Mouse (Mus musculus): ENCODE measurements around the gene Hint1.
"Not testable (repeated sequence)": the region's sequence is repeated elsewhere in the genome, so short reads cannot be mapped to it uniquely, and the experiment has no call there.

Gene Hint1

GRCm38 (mm10) chr11:54894589-54894988 lies 28.4 kb downstream of the Hint1 start:
- DNase-seq (ENCODE audit: low spot score in 2 of 2): no peak

GRCm38 (mm10) chr11:54896646-54897045 lies 30.5 kb downstream of the Hint1 start:
- not testable (repeated sequence) for DNase-seq (ENCODE audit: low spot score in 2 of 2)

- no peak for DNase-seq (ENCODE audit: low spot score in 2 of 2)
Observed at GRCm38 (mm10) chr11:54897470-54897869, 31.3 kb downstream of the Hint1 start.

GRCm38 (mm10) chr11:54899657-54900056 lies 33.5 kb downstream of the Hint1 start:
- no peak for DNase-seq (ENCODE audit: low spot score in 2 of 2)

- no peak for DNase-seq (ENCODE audit: low spot score in 2 of 2)
Observed at GRCm38 (mm10) chr11:54902333-54903323, 36.4 kb downstream of the Hint1 start, which contains the start of gene Gpx3. TSS of gene Gpx3 (plus strand) at chr11:54902453.

GRCm38 (mm10) chr11:54903339-54903738 lies 37.2 kb downstream of the Hint1 start:
- DNase-seq (ENCODE audit: low spot score in 2 of 2): no peak

- no peak for DNase-seq (ENCODE audit: low spot score in 2 of 2)
Observed at GRCm38 (mm10) chr11:54903940-54904706, 37.9 kb downstream of the Hint1 start.

- no peak for DNase-seq (ENCODE audit: low spot score in 2 of 2)
Observed at GRCm38 (mm10) chr11:54905086-54905485, 38.9 kb downstream of the Hint1 start.

- no peak for DNase-seq (ENCODE audit: low spot score in 2 of 2)
Observed at GRCm38 (mm10) chr11:54905931-54906330, 39.7 kb downstream of the Hint1 start.

GRCm38 (mm10) chr11:54906466-54906865 lies 40.3 kb downstream of the Hint1 start:
- no peak for DNase-seq (ENCODE audit: low spot score in 2 of 2)

GRCm38 (mm10) chr11:54907259-54907658 lies 41.1 kb downstream of the Hint1 start:
- no peak for DNase-seq (ENCODE audit: low spot score in 2 of 2)

GRCm38 (mm10) chr11:54909273-54909672 lies 43.1 kb downstream of the Hint1 start:
- no peak for DNase-seq (ENCODE audit: low spot score in 2 of 2)

GRCm38 (mm10) chr11:54910081-54910665 lies 44.0 kb downstream of the Hint1 start:
- no peak for DNase-seq (ENCODE audit: low spot score in 2 of 2)

GRCm38 (mm10) chr11:54911201-54911600 lies 45.0 kb downstream of the Hint1 start:
- DNase-seq (ENCODE audit: low spot score in 2 of 2): no peak

- DNase-seq (ENCODE audit: low spot score in 2 of 2): no peak
Observed at GRCm38 (mm10) chr11:54911671-54912502, 45.7 kb downstream of the Hint1 start.

GRCm38 (mm10) chr11:54912503-54913316 lies 46.5 kb downstream of the Hint1 start:
- no peak for DNase-seq (ENCODE audit: low spot score in 2 of 2)

GRCm38 (mm10) chr11:54913841-54914240 lies 47.7 kb downstream of the Hint1 start:
- DNase-seq (ENCODE audit: low spot score in 2 of 2): no peak

- no peak for DNase-seq (ENCODE audit: low spot score in 2 of 2)
Observed at GRCm38 (mm10) chr11:54917461-54917860, 51.3 kb downstream of the Hint1 start.

GRCm38 (mm10) chr11:54918273-54918672 lies 52.1 kb downstream of the Hint1 start:
- no peak for DNase-seq (ENCODE audit: low spot score in 2 of 2)
